Mouse (Mus musculus) lung, embryonic 14.5 days (tissue): ENCODE data around the gene Lonp2. TPM values are rescaled to one million over a fixed set of nuclear protein-coding genes. Genes with fewer than 3 reads are reported as not detected.

Experiments
- ATAC-seq: fragments of 200-750 bp; cut with Nextera tagmentation; 2 replicates; pipeline ENCODE4 v1.8.0; 2017; ENCODE audit warnings: mild to moderate bottlenecking, moderate TSS enrichment, moderate library complexity; ENCODE audit not compliant: insufficient read depth
- DNase-seq: peaks from one replicate; pipeline ENCODE4 v3.0.0-alpha.2; 2015
- H3K27ac ChIP-seq: fragments of 300-500 bp; sonication (generic); 2 replicates; pipeline ENCODE4 v1.5.1; 2014; ENCODE audit warnings: low read depth, mild to moderate bottlenecking, moderate library complexity
- H3K27me3 ChIP-seq: fragments of 300-500 bp; sonication (generic); 2 replicates; pipeline ENCODE4 v1.6.1; 2014; ENCODE audit warnings: low read length, control low read depth; ENCODE audit not compliant: insufficient read depth
- H3K36me3 ChIP-seq: fragments of 300-500 bp; sonication (generic); 2 replicates; pipeline ENCODE4 v1.6.1; 2014; ENCODE audit warnings: control low read depth; ENCODE audit not compliant: insufficient read depth
- H3K4me1 ChIP-seq: fragments of 300-500 bp; sonication (generic); 2 replicates; pipeline ENCODE4 v1.6.1; 2014; ENCODE audit warnings: antibody characterized with exemption, control low read depth; ENCODE audit not compliant: insufficient read depth
- H3K4me2 ChIP-seq: fragments of 300-500 bp; sonication (generic); 2 replicates; pipeline ENCODE4 v1.6.1; 2014; ENCODE audit warnings: mild to moderate bottlenecking
- H3K4me3 ChIP-seq: fragments of 300-500 bp; sonication (generic); 2 replicates; pipeline ENCODE4 v1.5.1; 2014; ENCODE audit warnings: low read depth, low read length
- H3K9ac ChIP-seq: fragments of 300-500 bp; sonication (generic); 2 replicates; pipeline ENCODE4 v1.6.1; 2014
- H3K9me3 ChIP-seq: fragments of 300-500 bp; sonication (generic); 2 replicates; pipeline ENCODE4 v1.6.1; 2016; ENCODE audit warnings: low read depth, low read length, control low read depth
- CTCF ChIP-seq: IDR thresholded peaks from 2 replicates; pipeline ENCODE4 v1.5.1; 2016; ENCODE audit warnings: antibody characterized with exemption, low read depth
- WGBS: fragments of 180-500 bp; shearing (Covaris S2); extraction: QIAGEN DNeasy Blood & Tissue Kit; methylation state at CpG from one replicate; pipeline ENCODE4 v1.1.7; 2014; 5-methylcytosine and 5-hydroxymethylcytosine counted together
- polyA plus RNA-seq: library from polyadenylated mRNA; unstranded; fragments of >200 nt; fragmentation: Nextera tagmentation; extraction: Ambion mirVana; gene quantifications from 2 replicates; pipeline ENCODE4 v1.2.1, GENCODE M21; 2014

Gene Lonp2
- polyA plus RNA-seq, 1 experiment from 2014 or later = 48.0 TPM

DNA sequence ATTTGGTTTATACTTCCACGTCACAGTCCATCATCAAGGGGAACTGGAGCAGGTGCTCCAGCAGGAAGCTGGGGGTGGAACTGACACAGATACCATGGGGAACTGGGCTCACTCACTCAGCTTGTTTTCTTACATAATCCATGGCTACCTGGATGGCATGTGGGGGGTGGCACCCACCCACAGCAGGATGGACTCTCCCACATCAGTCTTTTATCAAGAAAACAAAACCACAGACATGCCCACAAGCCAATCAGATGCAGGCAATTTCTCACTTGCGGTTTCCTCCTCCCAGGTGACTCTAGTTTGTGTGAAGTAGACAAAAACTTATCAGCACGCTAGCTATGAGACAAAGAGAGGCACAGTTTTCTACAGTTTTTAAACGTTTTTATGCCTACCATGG, 84.0 kb downstream of the Lonp2 start:
- Histone ChIP-seq H3K27ac (no peak overlapping the region), H3K9ac (no peak overlapping the region), H3K4me1 (no peaks in the 10 kb centered on the region), H3K27me3 (no peaks in the 10 kb centered on the region), H3K4me2 (no peak overlapping the region), H3K9me3 (no peaks in the 10 kb centered on the region), H3K36me3 (0 out of 2 replicates have a peak, but pooled peaks cover 4% of the 10 kb centered on the region), H3K4me3 (no peak overlapping the region)
- ATAC-seq (no peak; the same call in 1 of the 2 replicates), DNase-seq (no peak)
- no peak for TF ChIP-seq CTCF
- 63% methylated on average over 4 of the region's 4 CpGs for WGBS

DNA sequence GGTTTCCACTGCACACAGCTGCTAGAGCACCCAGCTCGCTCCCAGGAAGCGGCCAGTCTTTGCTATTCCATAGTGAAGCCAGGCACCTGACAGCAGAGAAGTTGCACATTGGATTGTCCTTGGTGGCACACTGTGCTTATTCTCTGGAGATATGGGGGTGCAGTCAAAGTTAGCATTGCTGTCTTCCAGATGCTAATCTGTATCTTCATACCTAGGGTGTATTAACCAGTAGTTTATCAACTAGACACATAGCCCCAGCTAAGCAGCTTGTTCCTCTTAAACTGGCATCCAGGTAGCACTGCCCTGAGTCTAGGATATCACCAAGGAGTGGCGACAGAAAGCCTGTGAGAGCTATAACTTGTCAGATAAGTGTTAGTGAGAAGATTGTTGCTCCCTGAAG, 88.8 kb downstream of the Lonp2 start:
- H3K4me1 ChIP-seq = no peaks in the 10 kb centered on the region
- no peak overlapping the region for H3K27ac ChIP-seq
- no peak overlapping the region for H3K4me2 ChIP-seq
- H3K9ac ChIP-seq = no peak overlapping the region
- H3K4me3 ChIP-seq = no peak overlapping the region
- WGBS = 87% methylated on average over 3 of the region's 3 CpGs
- no peaks in the 10 kb centered on the region for H3K27me3 ChIP-seq
- DNase-seq (no peak), ATAC-seq (no peak)
- no peaks in the 10 kb centered on the region for H3K9me3 ChIP-seq
- peaks cover 17% of the 10 kb centered on the region; the same call in 1 of the 2 replicates for H3K36me3 ChIP-seq
- TF ChIP-seq CTCF = no peak

DNA sequence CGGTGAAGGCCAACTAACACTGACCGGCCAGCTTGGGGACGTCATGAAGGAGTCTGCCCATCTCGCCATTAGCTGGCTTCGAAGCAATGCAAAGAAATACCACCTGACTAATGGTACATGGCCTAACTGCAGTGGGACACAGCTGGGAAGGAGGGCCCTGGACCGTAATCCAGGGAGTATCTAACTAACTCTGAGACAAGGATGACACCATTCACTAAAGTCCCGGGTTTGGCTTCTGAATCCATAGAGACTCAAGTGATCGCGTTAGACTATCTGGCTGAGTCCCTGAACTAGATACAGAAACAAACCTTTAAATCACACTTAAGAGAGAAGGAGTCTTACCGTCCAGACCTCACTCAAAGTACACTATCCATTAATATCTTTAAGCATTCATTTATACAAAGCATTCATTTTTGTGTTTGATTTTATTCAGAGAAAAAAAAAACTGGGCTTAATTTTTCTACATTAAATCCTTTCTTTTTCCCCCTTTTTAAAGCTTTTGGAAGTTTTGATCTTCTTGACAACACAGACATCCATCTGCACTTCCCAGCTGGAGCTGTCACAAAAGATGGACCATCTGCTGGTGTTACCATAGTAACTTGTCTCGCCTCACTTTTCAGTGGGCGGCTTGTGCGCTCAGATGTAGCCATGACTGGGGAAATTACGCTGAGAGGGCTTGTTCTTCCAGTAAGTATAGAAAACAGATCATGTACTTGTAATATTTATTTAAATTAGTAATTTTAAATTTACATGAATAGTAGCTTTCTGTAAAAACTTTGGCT, 89.8 kb downstream of the Lonp2 start:
- WGBS = 60% methylated on average over 14 of the region's 14 CpGs
- H3K4me3 ChIP-seq = no peak overlapping the region
- H3K27ac ChIP-seq = no peak overlapping the region
- H3K4me1 ChIP-seq = no peaks in the 10 kb centered on the region
- ATAC-seq (no peak), DNase-seq (peak; percentile 71)
- no peak overlapping the region for H3K4me2 ChIP-seq
- no peak for TF ChIP-seq CTCF
- H3K27me3 ChIP-seq = no peaks in the 10 kb centered on the region
- H3K36me3 ChIP-seq = peaks cover 17% of the 10 kb centered on the region; the same call in 1 of the 2 replicates
- H3K9ac ChIP-seq = no peak overlapping the region
- no peaks in the 10 kb centered on the region for H3K9me3 ChIP-seq

- Histone ChIP-seq H3K9ac (no peak overlapping the region), H3K36me3 (peaks cover 44% of the 10 kb centered on the region; the same call in 1 of the 2 replicates), H3K4me1 (no peaks in the 10 kb centered on the region), H3K27ac (no peak overlapping the region), H3K9me3 (no peaks in the 10 kb centered on the region), H3K27me3 (no peaks in the 10 kb centered on the region), H3K4me2 (no peak overlapping the region), H3K4me3 (no peak overlapping the region)
- WGBS = 62% methylated on average over 2 of the region's 2 CpGs
- DNase-seq = peak; percentile 64
- TF ChIP-seq CTCF = no peak
- ATAC-seq = peak; percentile 71
Measured at GRCm38 (mm10) chr8:86718332-86718994, 94.6 kb downstream of the Lonp2 start.

DNA sequence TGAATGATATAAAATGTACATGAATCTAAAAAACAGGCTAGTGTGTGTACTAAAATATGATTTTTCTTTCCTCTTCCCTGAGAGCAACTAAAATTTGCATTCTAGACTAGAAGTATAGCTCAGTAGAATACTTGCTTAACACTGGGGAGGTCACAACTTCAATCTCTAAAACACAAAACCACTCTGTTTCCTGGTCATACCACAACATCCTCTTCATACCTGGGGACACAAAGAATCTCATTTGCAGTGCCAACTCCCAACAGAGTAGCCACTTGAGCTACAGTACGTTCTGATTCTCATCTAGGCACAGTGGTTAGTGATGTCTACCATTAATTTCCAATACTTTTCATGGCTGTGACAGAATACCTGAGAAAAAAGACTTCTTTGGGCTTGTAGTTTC, 95.5 kb downstream of the Lonp2 start:
- H3K27me3 ChIP-seq = no peaks in the 10 kb centered on the region
- H3K27ac ChIP-seq = no peak overlapping the region
- WGBS = 89% methylated on average over 1 of the region's 1 CpGs
- H3K9ac ChIP-seq = no peak overlapping the region
- no peaks in the 10 kb centered on the region for H3K4me1 ChIP-seq
- peaks cover 44% of the 10 kb centered on the region; the same call in 1 of the 2 replicates for H3K36me3 ChIP-seq
- H3K4me3 ChIP-seq = no peak overlapping the region
- no peak for TF ChIP-seq CTCF
- DNase-seq (no peak), ATAC-seq (no peak)
- H3K4me2 ChIP-seq = no peak overlapping the region
- H3K9me3 ChIP-seq = no peaks in the 10 kb centered on the region

DNA sequence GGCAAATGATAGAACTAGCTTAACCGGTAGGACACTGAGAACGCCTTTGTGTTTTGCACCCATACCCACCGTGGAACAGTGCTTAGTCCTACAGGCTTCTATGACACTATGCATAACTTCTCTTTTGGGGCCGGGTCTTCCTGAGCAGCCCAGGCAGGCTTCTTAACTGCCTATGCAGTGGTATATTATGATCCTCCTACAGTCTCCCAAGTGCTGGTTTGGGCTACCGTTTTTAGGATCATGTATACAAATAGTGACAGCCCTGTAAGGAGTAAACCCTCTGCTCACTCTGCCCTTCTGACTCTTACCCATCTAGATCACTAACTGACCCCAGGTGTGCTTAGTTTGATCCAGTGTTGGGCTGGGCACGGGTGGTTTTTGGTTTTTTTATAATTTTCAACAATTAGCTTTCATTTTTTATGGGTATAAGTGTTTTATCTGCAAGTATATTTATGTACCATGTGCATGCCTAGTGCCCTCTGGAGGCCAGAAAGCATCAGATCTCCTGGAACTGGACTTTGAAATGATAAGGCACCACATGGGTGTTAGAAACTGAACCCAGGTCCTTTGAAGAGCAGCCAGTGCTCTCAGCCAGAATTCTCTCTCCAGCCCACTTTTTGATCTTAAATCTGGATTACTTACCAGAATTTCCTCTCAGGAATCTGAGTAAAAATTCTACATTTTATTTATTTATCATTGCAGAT, 97.1 kb downstream of the Lonp2 start:
- no peak for DNase-seq
- no peak for ATAC-seq
- no peaks in the 10 kb centered on the region for H3K4me1 ChIP-seq
- H3K27me3 ChIP-seq = no peaks in the 10 kb centered on the region
- no peak overlapping the region for H3K27ac ChIP-seq
- H3K9me3 ChIP-seq = no peaks in the 10 kb centered on the region
- no peak overlapping the region for H3K4me2 ChIP-seq
- H3K9ac ChIP-seq = no peak overlapping the region
- no peak for TF ChIP-seq CTCF
- H3K4me3 ChIP-seq = no peak overlapping the region
- WGBS = 89% methylated on average over 6 of the region's 6 CpGs
- H3K36me3 ChIP-seq = peaks cover 41% of the 10 kb centered on the region; the same call in 1 of the 2 replicates

DNA sequence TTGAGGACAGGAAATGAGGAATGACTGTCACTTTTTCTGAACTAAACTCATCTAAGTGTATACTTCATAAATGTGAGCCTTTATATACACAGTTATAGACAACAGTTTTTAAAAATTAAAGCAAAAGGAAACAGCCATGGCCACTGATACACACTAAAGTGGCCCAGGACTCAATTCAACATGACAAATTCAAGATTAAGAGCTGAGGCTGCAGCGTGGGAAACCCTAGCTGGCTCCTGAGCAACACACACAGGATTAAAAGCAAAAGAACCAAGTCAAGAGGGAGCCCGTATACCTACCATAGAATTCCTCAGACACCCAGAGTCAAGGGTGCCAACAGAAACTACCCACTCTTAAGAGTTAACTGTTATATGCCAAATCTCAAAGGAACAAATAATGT, 97.6 kb downstream of the Lonp2 start:
- Histone ChIP-seq H3K4me1 (no peaks in the 10 kb centered on the region), H3K4me3 (no peak overlapping the region), H3K36me3 (peaks cover 36% of the 10 kb centered on the region; the same call in 1 of the 2 replicates), H3K4me2 (no peak overlapping the region), H3K27ac (no peak overlapping the region), H3K9ac (no peak overlapping the region), H3K9me3 (no peaks in the 10 kb centered on the region), H3K27me3 (no peaks in the 10 kb centered on the region)
- WGBS = 81% methylated on average over 2 of the region's 2 CpGs
- DNase-seq = no peak
- no peak for TF ChIP-seq CTCF
- no peak for ATAC-seq
